Mouse (Mus musculus) liver, postnatal 0 days (tissue): ENCODE results near the gene BC016579. TPM values are rescaled to one million over a fixed set of nuclear protein-coding genes. Genes with fewer than 3 reads are reported as not detected.

Experiments
- ATAC-seq: fragments of 200-750 bp; cut with Nextera tagmentation; 2 replicates; pipeline ENCODE4 v1.8.0; 2017; ENCODE audit warnings: mild to moderate bottlenecking, moderate library complexity
- DNase-seq: peaks from one replicate; pipeline ENCODE4 v3.0.0-alpha.2; 2016
- H3K27ac ChIP-seq: fragments of 300-500 bp; sonication (generic); 2 replicates; pipeline ENCODE4 v1.5.1; 2014; ENCODE audit warnings: antibody characterized with exemption, moderate library complexity, mild to moderate bottlenecking, low read depth
- H3K27me3 ChIP-seq: fragments of 300-500 bp; sonication (generic); 2 replicates; pipeline ENCODE4 v1.6.1; 2014; ENCODE audit warnings: low read length, control low read depth, mixed read lengths; ENCODE audit not compliant: insufficient read depth
- H3K36me3 ChIP-seq: fragments of 300-500 bp; sonication (generic); replicated peaks from 2 replicates; pipeline ENCODE4 v1.6.1; 2014; ENCODE audit warnings: mild to moderate bottlenecking, control low read depth, low read length, moderate library complexity, mixed read lengths; ENCODE audit not compliant: insufficient read depth
- H3K4me1 ChIP-seq: fragments of 300-500 bp; sonication (generic); 2 replicates; pipeline ENCODE4 v1.6.1; 2014; ENCODE audit warnings: antibody characterized with exemption, mild to moderate bottlenecking, control low read depth; ENCODE audit not compliant: insufficient read depth
- H3K4me2 ChIP-seq: fragments of 300-500 bp; sonication (generic); 2 replicates; pipeline ENCODE4 v1.6.1; 2014; ENCODE audit warnings: low read depth, mild to moderate bottlenecking, low read length, moderate library complexity, mixed read lengths
- H3K4me3 ChIP-seq: fragments of 300-500 bp; sonication (generic); 2 replicates; pipeline ENCODE4 v1.5.1; 2014; ENCODE audit warnings: low read depth, low read length
- H3K9ac ChIP-seq: fragments of 300-500 bp; sonication (generic); replicated peaks from 2 replicates; pipeline ENCODE4 v1.6.1; 2014; ENCODE audit warnings: mild to moderate bottlenecking, moderate library complexity
- H3K9me3 ChIP-seq: fragments of 300-500 bp; sonication (generic); 2 replicates; pipeline ENCODE4 v1.6.1; 2016; ENCODE audit warnings: mild to moderate bottlenecking, control low read depth, low read length, mixed read lengths
- CTCF ChIP-seq: sonication (generic); IDR thresholded peaks from 2 replicates; pipeline ENCODE4 v1.5.1; 2016; ENCODE audit warnings: antibody characterized with exemption, low read depth
- EP300 ChIP-seq: IDR thresholded peaks from 2 replicates; pipeline ENCODE4 v1.6.1; 2016; ENCODE audit warnings: antibody characterized with exemption, low read depth, mild to moderate bottlenecking
- WGBS: fragments of 180-500 bp; shearing (Covaris S2); extraction: QIAGEN DNeasy Blood & Tissue Kit; methylation state at CpG from one replicate; pipeline ENCODE4 v1.1.7; 2014; ENCODE audit not compliant: insufficient replicate concordance; 5-methylcytosine and 5-hydroxymethylcytosine counted together
- polyA plus RNA-seq: library from polyadenylated mRNA; unstranded; fragments of >200 nt; fragmentation: Nextera tagmentation; extraction: Ambion mirVana; gene quantifications from 2 replicates; pipeline ENCODE4 v1.2.1, GENCODE M21; 2015

Gene BC016579
- polyA plus RNA-seq, 1 experiment from 2014 or later, result 0.34 TPM

- Histone ChIP-seq H3K27me3 (no peaks in the 10 kb centered on the region), H3K9ac (no peak overlapping the region), H3K36me3 (no peaks in the 10 kb centered on the region), H3K4me2 (no peak overlapping the region), H3K4me1 (no peaks in the 10 kb centered on the region), H3K9me3 (no peaks in the 10 kb centered on the region), H3K4me3 (no peak overlapping the region), H3K27ac (no peak overlapping the region)
- ATAC-seq, result no peak
- TF ChIP-seq EP300 (no peak), CTCF (no peak)
- 50% methylated on average over 8 of the region's 8 CpGs for WGBS
- no peak for DNase-seq
Measured at GRCm38 (mm10) chr16:45619751-45620375, 34.0 kb downstream of the BC016579 start.

- no peaks in the 10 kb centered on the region for H3K9me3 ChIP-seq
- no peak overlapping the region for H3K9ac ChIP-seq
- WGBS, result 76% methylated on average over 1 of the region's 1 CpGs
- no peak overlapping the region for H3K27ac ChIP-seq
- H3K4me2 ChIP-seq, result no peak overlapping the region
- no peaks in the 10 kb centered on the region for H3K4me1 ChIP-seq
- H3K4me3 ChIP-seq, result no peak overlapping the region
- ATAC-seq (no peak), DNase-seq (no peak)
- TF ChIP-seq CTCF (no peak), EP300 (no peak)
- H3K27me3 ChIP-seq, result no peaks in the 10 kb centered on the region
- H3K36me3 ChIP-seq, result no peaks in the 10 kb centered on the region
Measured at GRCm38 (mm10) chr16:45615944-45616343, 37.9 kb downstream of the BC016579 start.

- WGBS, result 82% methylated on average over 2 of the region's 2 CpGs
- H3K27ac ChIP-seq, result no peak overlapping the region
- no peak for TF ChIP-seq EP300
- TF ChIP-seq CTCF, result no peak
- H3K9ac ChIP-seq, result no peak overlapping the region
- H3K4me3 ChIP-seq, result no peak overlapping the region
- DNase-seq, result no peak
- no peak overlapping the region for H3K4me2 ChIP-seq
- no peaks in the 10 kb centered on the region for H3K9me3 ChIP-seq
- ATAC-seq, result no peak
- no peaks in the 10 kb centered on the region for H3K36me3 ChIP-seq
- peaks cover 8% of the 10 kb centered on the region; the same call in 1 of the 2 replicates for H3K4me1 ChIP-seq
- H3K27me3 ChIP-seq, result no peaks in the 10 kb centered on the region
Measured at GRCm38 (mm10) chr16:45613247-45613646, 40.6 kb downstream of the BC016579 start.

GRCm38 (mm10) chr16:45610267-45610666 is 43.6 kb downstream of the BC016579 start, which contains the start of gene Gcsam:
Gene Gcsam (plus strand): TSS chr16:45610380.
- peak within 1 kb of the TSS; percentile 86 for H3K27ac ChIP-seq
- TF ChIP-seq EP300 (no peak), CTCF (no peak)
- H3K9me3 ChIP-seq, result no peaks in the 10 kb centered on the region
- H3K9ac ChIP-seq, result no peak within 1 kb of the TSS
- no peak within 1 kb of the TSS for H3K4me3 ChIP-seq
- no peaks in the 10 kb centered on the region for H3K27me3 ChIP-seq
- WGBS, result 34% methylated on average over 4 of the region's 4 CpGs
- no peak within 1 kb of the TSS for H3K4me2 ChIP-seq
- H3K4me1 ChIP-seq, result peaks cover 11% of the 10 kb centered on the region
- ATAC-seq (no peak), DNase-seq (no peak)
- H3K36me3 ChIP-seq, result no peaks in the 10 kb centered on the region

GRCm38 (mm10) chr16:45609300-45609699 is 44.6 kb downstream of the BC016579 start:
- Histone ChIP-seq H3K4me2 (no peak overlapping the region), H3K9me3 (no peaks in the 10 kb centered on the region), H3K4me3 (no peak overlapping the region), H3K27me3 (no peaks in the 10 kb centered on the region), H3K36me3 (no peaks in the 10 kb centered on the region), H3K27ac (peak overlapping the region; percentile 86), H3K9ac (no peak overlapping the region), H3K4me1 (peaks cover 11% of the 10 kb centered on the region)
- 0 out of 2 replicates have a peak, but pooled peaks have one; percentile 20 for ATAC-seq
- DNase-seq, result peak; percentile 27
- TF ChIP-seq EP300 (no peak), CTCF (peak; percentile 80)
- 51% methylated on average over 3 of the region's 3 CpGs for WGBS

GRCm38 (mm10) chr16:45608481-45608954 is 45.4 kb downstream of the BC016579 start:
- TF ChIP-seq EP300 (peak; percentile 75), CTCF (peak; percentile 83)
- Histone ChIP-seq H3K4me2 (peak overlapping the region; percentile 28; the same call in 1 of the 2 replicates), H3K27me3 (no peaks in the 10 kb centered on the region), H3K27ac (peak overlapping the region; percentile 86), H3K4me3 (no peak overlapping the region), H3K9ac (no peak overlapping the region), H3K9me3 (no peaks in the 10 kb centered on the region), H3K4me1 (peaks cover 11% of the 10 kb centered on the region), H3K36me3 (no peaks in the 10 kb centered on the region)
- ATAC-seq (peak; percentile 98), DNase-seq (peak; percentile 44)
- WGBS, result 33% methylated on average over 4 of the region's 4 CpGs
